Mouse (Mus musculus) embryo, embryonic 11 days (tissue): ENCODE data around the gene Elobl.
A peak's percentile ranks its signal among the peaks of the same experiment; 100 is the strongest.

Source experiments
- DNase-seq: peaks from one replicate; pipeline ENCODE4 v3.0.0-alpha.2; 2015

Elobl gene

DNA sequence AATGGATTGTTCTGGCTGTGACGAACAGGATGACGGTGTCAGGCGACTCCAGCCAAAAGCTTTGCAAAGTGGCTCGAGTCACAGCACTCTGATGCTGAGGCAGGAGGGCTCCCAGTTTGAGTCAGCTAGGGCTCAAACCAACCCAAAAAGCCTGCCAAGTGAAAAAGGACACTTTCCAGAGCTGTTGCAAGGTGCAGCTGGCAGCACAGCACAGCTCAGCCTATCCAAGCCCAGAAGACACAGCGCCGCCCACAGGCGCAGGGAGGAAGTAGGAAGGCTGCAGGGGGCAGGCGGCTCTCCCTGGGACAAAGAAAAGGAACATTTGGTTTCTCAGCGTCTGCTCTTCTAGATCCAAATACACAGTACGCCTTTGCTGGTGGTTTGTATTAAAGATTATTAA, 19.9 kb upstream of the Elobl start:
- DNase-seq = no peak

GRCm38 (mm10) chr11:88981337-88981736, 14.6 kb upstream of the Elobl start:
- DNase-seq = no peak

DNA sequence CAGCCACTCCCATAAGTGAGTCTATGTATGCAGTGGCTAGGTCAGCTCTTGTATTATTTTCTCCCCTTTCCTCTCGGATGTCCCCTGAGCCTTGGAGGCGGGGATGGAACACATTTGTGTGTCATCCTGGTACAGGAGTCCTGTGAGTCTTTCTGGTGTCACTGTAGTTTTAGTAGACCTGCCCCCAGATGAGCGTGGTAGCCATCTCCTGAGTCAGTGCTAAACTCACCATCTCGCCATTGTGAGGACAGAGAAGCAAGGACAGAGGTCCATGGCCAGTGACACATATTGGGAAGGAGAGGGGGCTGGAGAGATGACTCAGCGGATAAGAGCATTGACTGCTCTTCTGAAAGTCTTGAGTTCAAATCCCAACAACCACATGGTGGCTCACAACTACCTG, 10.5 kb upstream of the Elobl start:
- no peak for DNase-seq

GRCm38 (mm10) chr11:88976320-88976719, 9.6 kb upstream of the Elobl start:
- DNase-seq = no peak

- peak; percentile 98 for DNase-seq
Measured at GRCm38 (mm10) chr11:88973776-88974701, 7.3 kb upstream of the Elobl start.

DNA sequence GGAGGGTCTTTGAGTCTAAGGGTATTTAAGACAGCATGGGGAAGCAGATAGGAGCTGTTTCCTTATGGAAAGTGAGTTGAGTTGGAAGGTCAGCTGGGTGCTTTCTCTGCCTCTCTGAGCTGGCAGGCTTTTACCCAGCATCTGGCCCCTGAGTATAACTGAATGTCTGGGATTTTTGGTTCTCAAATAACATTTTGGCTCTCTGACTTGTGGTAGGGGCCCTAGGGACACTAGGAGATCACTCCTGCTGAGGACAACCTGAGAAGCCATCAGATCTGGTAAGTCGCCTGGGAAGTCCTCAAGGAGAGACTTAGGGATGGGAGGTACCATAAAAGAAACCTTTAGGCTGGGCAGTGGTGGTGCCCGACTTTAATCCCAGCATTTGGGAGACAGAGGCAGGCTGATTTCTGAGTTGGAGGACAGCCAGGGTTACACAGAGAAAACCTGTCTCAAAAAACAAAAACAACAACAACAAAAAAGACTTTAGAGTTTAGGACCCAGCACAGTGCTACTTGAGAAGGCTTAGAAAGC, 3.5 kb upstream of the Elobl start, which contains the start of gene Coil:
Coil (plus strand) TSS at position 51 of the 531 bp plus-strand sequence.
- DNase-seq = no peak

- no peak for DNase-seq
Measured at GRCm38 (mm10) chr11:88958851-88959250, 7.9 kb downstream of the Elobl start.

DNA sequence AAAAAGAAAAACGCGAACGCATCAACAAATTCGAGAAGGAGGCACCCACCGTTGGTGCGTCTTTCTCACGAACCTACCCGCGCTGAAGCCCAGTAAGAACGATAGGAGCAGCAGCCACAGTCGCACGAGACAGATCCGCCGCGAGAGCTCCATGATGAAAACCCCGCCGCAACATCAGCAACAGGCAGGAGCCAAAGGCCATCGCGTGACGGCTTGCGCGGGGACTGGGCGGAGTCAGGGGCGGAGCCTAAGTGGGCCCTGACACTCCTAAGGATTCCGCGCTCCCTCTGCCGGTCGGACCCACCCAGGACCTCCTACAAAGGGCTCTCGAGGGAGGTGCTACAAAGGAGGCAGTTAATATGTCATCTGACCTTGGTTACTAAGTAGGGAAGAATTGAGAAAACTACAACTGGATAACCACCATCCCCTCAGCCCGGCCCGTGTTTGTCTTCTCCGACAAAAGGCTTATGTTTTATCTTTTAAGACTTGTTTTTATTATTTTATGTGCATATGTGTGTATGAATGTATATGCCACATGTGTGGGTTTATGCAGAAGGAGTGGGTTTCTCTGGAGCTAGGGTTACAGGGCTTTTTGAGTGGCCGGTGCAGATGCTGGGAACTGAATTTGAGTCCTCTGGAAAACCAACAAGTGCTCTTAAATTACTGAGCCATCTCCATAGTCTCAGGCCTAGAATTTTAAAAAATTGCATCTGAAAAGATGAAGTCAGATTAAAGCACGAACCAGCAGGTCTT, 11.3 kb downstream of the Elobl start, which contains the start of gene Scpep1:
Scpep1 (minus strand) TSS at position 249 of the 753 bp plus-strand sequence.
- peak; percentile 97 for DNase-seq

DNA sequence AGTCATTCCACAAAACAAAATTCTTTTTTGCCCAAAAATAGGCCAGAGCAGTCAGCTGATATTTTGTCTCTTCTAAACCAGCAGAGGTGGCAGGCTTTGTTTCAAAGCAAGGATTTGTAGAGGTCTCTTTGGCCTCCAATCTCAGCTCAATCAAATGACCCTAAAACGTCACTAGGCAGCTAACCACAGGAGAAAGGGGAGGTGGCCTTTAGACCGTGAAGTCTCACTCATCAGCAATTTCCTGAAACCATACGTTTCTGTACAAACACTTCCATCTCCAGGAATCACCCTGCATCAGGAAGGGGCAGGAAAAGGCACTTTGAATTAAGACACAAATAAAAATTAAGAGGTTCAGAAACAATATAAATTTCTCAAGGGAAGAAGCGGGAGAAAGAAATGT, 11.9 kb downstream of the Elobl start:
- DNase-seq = peak; percentile 71

GRCm38 (mm10) chr11:88953582-88953981, 13.1 kb downstream of the Elobl start:
- DNase-seq = no peak

DNA sequence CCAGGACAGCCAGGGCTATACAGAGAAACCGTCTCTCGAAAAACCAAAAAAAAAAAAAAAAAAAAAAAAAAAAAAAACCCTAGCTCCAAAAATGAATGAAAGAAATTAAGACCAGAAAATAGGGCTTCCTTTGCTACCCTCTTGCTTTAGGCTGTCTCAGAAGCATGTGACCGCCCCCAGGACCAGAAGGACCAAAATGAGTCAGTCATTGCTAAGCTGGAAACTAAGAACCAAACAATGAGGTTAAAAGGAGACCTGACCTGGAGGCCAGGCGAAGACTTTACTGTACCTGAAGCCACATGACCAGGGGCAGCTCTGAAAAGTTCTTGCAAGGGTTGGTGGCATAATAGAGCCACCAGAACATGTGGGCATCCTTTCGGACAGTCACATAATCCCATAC, 14.6 kb downstream of the Elobl start:
- DNase-seq = no peak

- DNase-seq = no peak
Measured at GRCm38 (mm10) chr11:88951576-88951975, 15.2 kb downstream of the Elobl start.

GRCm38 (mm10) chr11:88950640-88951250, 16.0 kb downstream of the Elobl start:
- no peak for DNase-seq

- no peak for DNase-seq
Measured at GRCm38 (mm10) chr11:88949802-88950639, 16.7 kb downstream of the Elobl start.

DNA sequence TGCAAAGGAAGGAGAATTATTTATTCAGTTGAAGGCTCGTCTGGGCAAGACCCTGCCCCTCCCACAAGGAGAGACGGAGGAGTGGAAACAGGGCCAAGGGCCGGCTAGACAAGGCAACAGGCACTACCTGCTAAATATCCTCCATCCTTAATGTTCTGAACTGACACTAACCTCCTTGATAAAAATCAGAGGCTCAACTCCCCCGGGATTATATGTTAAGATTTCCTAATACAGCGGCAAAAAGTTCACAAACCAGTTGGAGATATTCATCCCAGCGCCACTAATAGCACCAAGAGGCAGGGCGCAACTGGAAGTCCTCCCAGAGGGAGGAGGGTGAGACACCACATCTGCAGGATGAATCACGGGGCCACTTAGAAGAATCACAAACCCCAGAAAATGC, 17.8 kb downstream of the Elobl start:
- DNase-seq = no peak

DNA sequence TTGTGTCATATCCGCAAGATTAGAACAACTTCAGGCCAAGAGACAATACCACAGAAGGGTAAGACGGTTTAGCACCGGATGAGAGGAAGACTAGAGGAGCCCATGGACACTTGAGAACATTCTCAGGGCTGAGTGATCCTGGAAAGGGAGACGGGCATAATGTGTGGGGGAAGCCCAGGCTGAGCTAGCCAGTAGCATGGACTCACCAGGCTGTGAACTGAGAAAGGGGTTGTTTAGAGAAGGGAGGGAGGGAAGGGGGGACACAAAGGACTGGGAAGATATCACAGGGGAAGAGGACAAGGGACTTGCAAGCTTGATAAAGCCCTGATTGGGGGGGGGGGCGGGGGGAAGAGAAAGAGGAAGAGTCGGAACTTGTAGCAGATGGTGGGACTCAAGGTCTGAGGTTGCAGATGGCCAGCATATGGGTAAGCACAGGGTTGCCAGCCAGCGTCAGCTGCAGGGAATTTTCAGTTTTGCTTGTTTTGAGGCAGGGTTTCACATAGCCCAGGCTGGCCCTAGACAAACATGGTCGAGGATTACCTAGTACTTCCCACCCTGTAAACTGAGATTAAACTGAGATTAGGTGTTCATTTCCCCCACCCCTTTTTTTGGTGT, 20.7 kb downstream of the Elobl start:
- no peak for DNase-seq

DNA sequence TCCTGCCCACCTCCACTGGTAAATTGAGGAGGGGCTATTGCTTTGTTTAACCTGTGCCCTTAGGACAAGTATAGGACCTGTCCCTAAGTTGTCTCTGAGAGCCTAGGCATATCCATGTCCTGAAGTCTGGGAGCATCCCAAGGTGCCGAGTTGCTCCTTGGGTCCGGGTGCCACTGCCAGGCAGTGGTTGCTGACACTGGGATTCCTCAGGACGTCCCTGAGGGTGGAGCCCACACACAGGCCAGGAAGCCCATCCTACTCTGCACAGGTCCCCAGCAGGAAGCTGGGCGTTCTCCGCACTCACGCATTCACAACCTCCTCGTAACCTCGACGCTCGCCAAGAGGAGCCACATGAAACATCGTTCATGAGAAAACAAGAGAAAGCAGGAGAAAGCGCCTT, 25.2 kb downstream of the Elobl start:
- DNase-seq = no peak

DNA sequence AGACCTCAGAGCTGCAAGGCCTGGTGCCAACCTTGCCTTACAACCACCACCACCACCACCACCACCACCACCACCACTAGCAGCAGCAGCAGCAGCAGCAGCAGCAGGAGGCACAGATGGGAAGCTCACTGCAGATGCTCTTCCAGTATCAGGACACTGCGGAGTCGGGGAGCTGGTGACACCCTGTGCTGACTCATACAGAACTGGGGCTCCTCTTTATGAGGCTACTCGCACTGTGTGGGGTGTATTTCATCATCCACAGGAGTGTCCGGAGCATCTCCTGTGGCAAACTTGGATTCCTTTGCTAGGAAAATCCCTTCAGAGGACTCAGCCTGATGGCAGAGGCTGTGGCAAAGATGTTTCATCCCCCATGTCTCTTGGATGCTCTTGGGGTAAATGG, 27.1 kb downstream of the Elobl start:
- DNase-seq = no peak

DNA sequence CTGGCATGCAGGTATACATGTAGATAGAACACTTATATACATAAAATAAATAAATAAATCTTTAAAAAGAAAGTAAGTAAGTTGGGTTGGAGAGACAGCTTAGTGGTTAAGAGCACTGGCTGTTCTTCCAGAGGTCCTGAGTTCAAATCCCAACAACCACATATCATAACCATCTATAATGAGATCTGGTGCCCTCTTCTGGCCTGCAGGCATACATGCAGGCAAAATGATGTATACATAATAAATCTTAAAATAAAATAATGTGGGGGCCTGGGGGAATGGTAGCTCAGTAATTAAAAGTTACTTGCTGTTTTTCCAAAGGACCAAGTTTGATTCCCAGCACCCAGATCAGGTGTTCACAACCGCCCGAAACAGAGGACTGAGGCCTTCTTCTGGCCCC, 28.0 kb downstream of the Elobl start:
- no peak for DNase-seq

DNA sequence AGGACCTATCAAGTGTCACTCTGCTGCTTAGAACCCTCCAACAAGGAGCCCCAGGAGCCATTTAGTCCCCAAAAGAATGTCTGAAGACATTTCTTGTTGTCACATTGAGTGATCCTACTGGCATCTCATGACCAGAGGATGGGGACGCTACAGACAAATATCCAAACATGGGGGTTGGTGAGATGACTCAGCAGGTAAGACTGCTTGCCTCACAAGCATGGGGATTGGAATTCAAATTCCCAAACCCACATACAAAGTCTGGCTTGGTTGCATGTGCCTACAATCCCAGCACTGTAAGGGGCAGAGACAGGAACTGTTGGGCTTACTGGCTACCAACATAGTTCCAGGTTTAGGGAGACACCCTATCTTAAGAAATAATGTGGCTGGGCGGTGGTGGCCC, 28.8 kb downstream of the Elobl start:
- DNase-seq = no peak

GRCm38 (mm10) chr11:88934089-88935000, 32.4 kb downstream of the Elobl start:
- no peak for DNase-seq
